Mouse (Mus musculus): ENCODE results near the gene Ckap5. TPM values are rescaled to one million over a fixed set of nuclear protein-coding genes. Genes with fewer than 3 reads are reported as not detected.

Ckap5 gene
- polyA plus RNA-seq, 1 experiment from 2014 or later: 44.0 TPM

- Histone ChIP-seq H3K4me2 (ENCODE audit: low read length) (no peak overlapping the region), H3K27ac (no peak overlapping the region), H3K27me3 (ENCODE audit: insufficient read depth, low read length) (no peaks in the 10 kb centered on the region), H3K36me3 (ENCODE audit: insufficient read depth, low read length) (no peaks in the 10 kb centered on the region), H3K9me3 (replicated peaks; ENCODE audit: low read length) (no peaks in the 10 kb centered on the region), H3K9ac (ENCODE audit: low read depth, low read length) (no peak overlapping the region), H3K4me1 (replicated peaks; ENCODE audit: insufficient read depth, low read length) (no peaks in the 10 kb centered on the region), H3K4me3 (replicated peaks; ENCODE audit: low read depth, low read length) (no peak overlapping the region)
- no peak for DNase-seq (ENCODE audit: low spot score)
- no peak for TF ChIP-seq CTCF (IDR thresholded peaks at IDR 0.05; ENCODE audit: low read depth)
- ATAC-seq (replicated peaks; ENCODE audit: low FRiP score, low read depth): no peak; the same call in 1 of the 2 replicates
- WGBS: 80% methylated on average over 5 of the region's 5 CpGs
Observed at GRCm38 (mm10) chr2:91631826-91632225, 105.3 kb downstream of the Ckap5 start.

- no peak for TF ChIP-seq CTCF (IDR thresholded peaks at IDR 0.05; ENCODE audit: low read depth)
- Histone ChIP-seq H3K9me3 (replicated peaks; ENCODE audit: low read length) (no peaks in the 10 kb centered on the region), H3K27me3 (ENCODE audit: insufficient read depth, low read length) (no peaks in the 10 kb centered on the region), H3K4me1 (replicated peaks; ENCODE audit: insufficient read depth, low read length) (no peaks in the 10 kb centered on the region), H3K27ac (no peak overlapping the region), H3K4me2 (ENCODE audit: low read length) (no peak overlapping the region), H3K9ac (ENCODE audit: low read depth, low read length) (no peak overlapping the region), H3K36me3 (ENCODE audit: insufficient read depth, low read length) (no peaks in the 10 kb centered on the region), H3K4me3 (replicated peaks; ENCODE audit: low read depth, low read length) (no peak overlapping the region)
- 50% methylated on average over 5 of the region's 5 CpGs for WGBS
- DNase-seq (ENCODE audit: low spot score) (no peak), ATAC-seq (replicated peaks; ENCODE audit: low FRiP score, low read depth) (no peak; the same call in 1 of the 2 replicates)
Observed at GRCm38 (mm10) chr2:91632316-91632715, 105.8 kb downstream of the Ckap5 start.

GRCm38 (mm10) chr2:91633334-91633977 lies 106.9 kb downstream of the Ckap5 start:
- no peak for DNase-seq (ENCODE audit: low spot score)
- Histone ChIP-seq H3K27ac (no peak overlapping the region), H3K9ac (ENCODE audit: low read depth, low read length) (no peak overlapping the region), H3K9me3 (replicated peaks; ENCODE audit: low read length) (no peaks in the 10 kb centered on the region), H3K27me3 (ENCODE audit: insufficient read depth, low read length) (no peaks in the 10 kb centered on the region), H3K4me1 (replicated peaks; ENCODE audit: insufficient read depth, low read length) (no peaks in the 10 kb centered on the region), H3K4me3 (replicated peaks; ENCODE audit: low read depth, low read length) (no peak overlapping the region), H3K4me2 (ENCODE audit: low read length) (no peak overlapping the region), H3K36me3 (ENCODE audit: insufficient read depth, low read length) (no peaks in the 10 kb centered on the region)
- WGBS: 75% methylated on average over 12 of the region's 12 CpGs
- no peak for ATAC-seq (replicated peaks; ENCODE audit: low FRiP score, low read depth)
- TF ChIP-seq CTCF (IDR thresholded peaks at IDR 0.05; ENCODE audit: low read depth): no peak

- DNase-seq (ENCODE audit: low spot score): no peak
- no peaks in the 10 kb centered on the region for H3K27me3 ChIP-seq (ENCODE audit: insufficient read depth, low read length)
- no peak overlapping the region for H3K27ac ChIP-seq
- H3K36me3 ChIP-seq (ENCODE audit: insufficient read depth, low read length): no peaks in the 10 kb centered on the region
- H3K9ac ChIP-seq (ENCODE audit: low read depth, low read length): no peak overlapping the region
- 92% methylated on average over 9 of the region's 9 CpGs for WGBS
- no peak for TF ChIP-seq CTCF (IDR thresholded peaks at IDR 0.05; ENCODE audit: low read depth)
- H3K9me3 ChIP-seq (replicated peaks; ENCODE audit: low read length): no peaks in the 10 kb centered on the region
- H3K4me1 ChIP-seq (replicated peaks; ENCODE audit: insufficient read depth, low read length): no peaks in the 10 kb centered on the region
- H3K4me3 ChIP-seq (replicated peaks; ENCODE audit: low read depth, low read length): no peak overlapping the region
- no peak overlapping the region for H3K4me2 ChIP-seq (ENCODE audit: low read length)
- no peak for ATAC-seq (replicated peaks; ENCODE audit: low FRiP score, low read depth)
Observed at GRCm38 (mm10) chr2:91634841-91635240, 108.3 kb downstream of the Ckap5 start.

GRCm38 (mm10) chr2:91635486-91635885 lies 108.9 kb downstream of the Ckap5 start:
- H3K27me3 ChIP-seq (ENCODE audit: insufficient read depth, low read length): no peaks in the 10 kb centered on the region
- no peaks in the 10 kb centered on the region for H3K9me3 ChIP-seq (replicated peaks; ENCODE audit: low read length)
- H3K9ac ChIP-seq (ENCODE audit: low read depth, low read length): no peak overlapping the region
- DNase-seq (ENCODE audit: low spot score): no peak
- no peak for ATAC-seq (replicated peaks; ENCODE audit: low FRiP score, low read depth)
- H3K4me1 ChIP-seq (replicated peaks; ENCODE audit: insufficient read depth, low read length): no peaks in the 10 kb centered on the region
- H3K36me3 ChIP-seq (ENCODE audit: insufficient read depth, low read length): no peaks in the 10 kb centered on the region
- no peak overlapping the region for H3K4me2 ChIP-seq (ENCODE audit: low read length)
- H3K4me3 ChIP-seq (replicated peaks; ENCODE audit: low read depth, low read length): no peak overlapping the region
- H3K27ac ChIP-seq: no peak overlapping the region
- TF ChIP-seq CTCF (IDR thresholded peaks at IDR 0.05; ENCODE audit: low read depth): no peak
- WGBS: 90% methylated on average over 11 of the region's 11 CpGs

GRCm38 (mm10) chr2:91636229-91636628 lies 109.7 kb downstream of the Ckap5 start, which contains the start of gene F2:
Gene F2, minus strand, starts transcription at chr2:91636414.
- H3K4me1 ChIP-seq (replicated peaks; ENCODE audit: insufficient read depth, low read length): no peaks in the 10 kb centered on the region
- no peaks in the 10 kb centered on the region for H3K9me3 ChIP-seq (replicated peaks; ENCODE audit: low read length)
- DNase-seq (ENCODE audit: low spot score) (no peak), ATAC-seq (replicated peaks; ENCODE audit: low FRiP score, low read depth) (no peak)
- 86% methylated on average over 8 of the region's 8 CpGs for WGBS
- no peak within 1 kb of the TSS for H3K27ac ChIP-seq
- no peaks in the 10 kb centered on the region for H3K27me3 ChIP-seq (ENCODE audit: insufficient read depth, low read length)
- no peak within 1 kb of the TSS for H3K9ac ChIP-seq (ENCODE audit: low read depth, low read length)
- TF ChIP-seq CTCF (IDR thresholded peaks at IDR 0.05; ENCODE audit: low read depth): no peak
- H3K36me3 ChIP-seq (ENCODE audit: insufficient read depth, low read length): no peaks in the 10 kb centered on the region
- H3K4me2 ChIP-seq (ENCODE audit: low read length): no peak within 1 kb of the TSS
- no peak within 1 kb of the TSS for H3K4me3 ChIP-seq (replicated peaks; ENCODE audit: low read depth, low read length)

Measured in kidney, postnatal 0 days (tissue).